Mouse (Mus musculus): ENCODE data around the gene Mrgpre. TPM values are rescaled to one million over a fixed set of nuclear protein-coding genes. Genes with fewer than 3 reads are reported as not detected.
A peak's percentile ranks its signal among the peaks of the same experiment; 100 is the strongest.

Mrgpre gene
- polyA plus RNA-seq, 1 experiment from 2014 or later = 2.3 TPM

GRCm38 (mm10) chr7:143756125-143757026 is 27.9 kb downstream of the Mrgpre start, which contains the start of gene Osbpl5:
Gene Osbpl5, minus strand, starts transcription at chr7:143756985.
- Histone ChIP-seq H3K4me1 (ENCODE audit: control insufficient read depth in 2 of 2, insufficient read depth in 2 of 2, low read length in 2 of 2) (peaks cover 16 to 17% of the 10 kb centered on the region in 2 experiments; a peak in 3 of 4 replicates), H3K9me3 (ENCODE audit: control insufficient read depth, low read length) (no peaks in the 10 kb centered on the region), H3K36me3 (ENCODE audit: control insufficient read depth, insufficient read depth, low read length) (no peaks in the 10 kb centered on the region), H3K9ac (ENCODE audit: low read length) (peak within 1 kb of the TSS; percentile 48), H3K27ac (replicated peaks in 1 of 2; ENCODE audit: control insufficient read depth in 1 of 2, insufficient read depth in 1 of 2, low read depth in 2 of 2, low read length in 2 of 2) (no peak within 1 kb of the TSS), H3K4me3 (ENCODE audit: control insufficient read depth in 1 of 2, insufficient read depth in 1 of 2, low read depth in 1 of 2, low read length in 2 of 2) (peak within 1 kb of the TSS; percentile 28 to 37), H3K27me3 (ENCODE audit: control insufficient read depth, insufficient read depth, low read length) (peaks cover 28% of the 10 kb centered on the region), H3K4me2 (ENCODE audit: low read length) (peak within 1 kb of the TSS; percentile 79)
- 17% methylated on average over 22 of the region's 22 CpGs for WGBS
- ATAC-seq (ENCODE audit: insufficient number of reproducible peaks, insufficient read depth, low FRiP score, low read depth) = peak; percentile 23; the same call in 1 of the 2 replicates

- H3K9me3 ChIP-seq (ENCODE audit: control insufficient read depth, low read length) = no peaks in the 10 kb centered on the region
- no peak overlapping the region for H3K4me3 ChIP-seq (ENCODE audit: control insufficient read depth in 1 of 2, insufficient read depth in 1 of 2, low read depth in 1 of 2, low read length in 2 of 2)
- peaks cover 16 to 17% of the 10 kb centered on the region in 2 experiments; a peak in 3 of 4 replicates for H3K4me1 ChIP-seq (ENCODE audit: control insufficient read depth in 2 of 2, insufficient read depth in 2 of 2, low read length in 2 of 2)
- no peak for ATAC-seq (ENCODE audit: insufficient number of reproducible peaks, insufficient read depth, low FRiP score, low read depth)
- H3K27ac ChIP-seq (replicated peaks in 1 of 2; ENCODE audit: control insufficient read depth in 1 of 2, insufficient read depth in 1 of 2, low read depth in 2 of 2, low read length in 2 of 2) = no peak overlapping the region
- H3K9ac ChIP-seq (ENCODE audit: low read length) = no peak overlapping the region
- 66% methylated on average over 9 of the region's 9 CpGs for WGBS
- H3K36me3 ChIP-seq (ENCODE audit: control insufficient read depth, insufficient read depth, low read length) = no peaks in the 10 kb centered on the region
- peaks cover 28% of the 10 kb centered on the region for H3K27me3 ChIP-seq (ENCODE audit: control insufficient read depth, insufficient read depth, low read length)
- H3K4me2 ChIP-seq (ENCODE audit: low read length) = no peak overlapping the region
Observed at GRCm38 (mm10) chr7:143755357-143756124, 28.8 kb downstream of the Mrgpre start.

- Histone ChIP-seq H3K4me2 (ENCODE audit: low read length) (no peak overlapping the region), H3K27ac (replicated peaks in 1 of 2; ENCODE audit: control insufficient read depth in 1 of 2, insufficient read depth in 1 of 2, low read depth in 2 of 2, low read length in 2 of 2) (no peak overlapping the region), H3K36me3 (ENCODE audit: control insufficient read depth, insufficient read depth, low read length) (no peaks in the 10 kb centered on the region), H3K9me3 (ENCODE audit: control insufficient read depth, low read length) (no peaks in the 10 kb centered on the region), H3K4me1 (ENCODE audit: control insufficient read depth in 2 of 2, insufficient read depth in 2 of 2, low read length in 2 of 2) (peaks cover 16 to 17% of the 10 kb centered on the region in 2 experiments; a peak in 3 of 4 replicates), H3K27me3 (ENCODE audit: control insufficient read depth, insufficient read depth, low read length) (peaks cover 28% of the 10 kb centered on the region), H3K9ac (ENCODE audit: low read length) (no peak overlapping the region), H3K4me3 (ENCODE audit: control insufficient read depth in 1 of 2, insufficient read depth in 1 of 2, low read depth in 1 of 2, low read length in 2 of 2) (no peak overlapping the region)
- no peak for ATAC-seq (ENCODE audit: insufficient number of reproducible peaks, insufficient read depth, low FRiP score, low read depth)
- WGBS = 39% methylated on average over 5 of the region's 5 CpGs
Observed at GRCm38 (mm10) chr7:143753990-143754715, 30.1 kb downstream of the Mrgpre start.

GRCm38 (mm10) chr7:143752606-143753005 is 31.7 kb downstream of the Mrgpre start:
- peaks cover 16 to 24% of the 10 kb centered on the region in 2 experiments; a peak in 3 of 4 replicates for H3K4me1 ChIP-seq (ENCODE audit: control insufficient read depth in 2 of 2, insufficient read depth in 2 of 2, low read length in 2 of 2)
- H3K9ac ChIP-seq (ENCODE audit: low read length) = no peak overlapping the region; the same call in 1 of the 2 replicates
- no peak overlapping the region for H3K27ac ChIP-seq (replicated peaks in 1 of 2; ENCODE audit: control insufficient read depth in 1 of 2, insufficient read depth in 1 of 2, low read depth in 2 of 2, low read length in 2 of 2)
- peaks cover 25% of the 10 kb centered on the region; the same call in 1 of the 2 replicates for H3K27me3 ChIP-seq (ENCODE audit: control insufficient read depth, insufficient read depth, low read length)
- no peaks in the 10 kb centered on the region for H3K9me3 ChIP-seq (ENCODE audit: control insufficient read depth, low read length)
- 66% methylated on average over 3 of the region's 3 CpGs for WGBS
- H3K4me3 ChIP-seq (ENCODE audit: control insufficient read depth in 1 of 2, insufficient read depth in 1 of 2, low read depth in 1 of 2, low read length in 2 of 2) = no peak overlapping the region
- H3K36me3 ChIP-seq (ENCODE audit: control insufficient read depth, insufficient read depth, low read length) = no peaks in the 10 kb centered on the region
- ATAC-seq (ENCODE audit: insufficient number of reproducible peaks, insufficient read depth, low FRiP score, low read depth) = no peak
- no peak overlapping the region for H3K4me2 ChIP-seq (ENCODE audit: low read length)

GRCm38 (mm10) chr7:143752056-143752455 is 32.2 kb downstream of the Mrgpre start:
- Histone ChIP-seq H3K4me3 (ENCODE audit: control insufficient read depth in 1 of 2, insufficient read depth in 1 of 2, low read depth in 1 of 2, low read length in 2 of 2) (no peak overlapping the region), H3K27ac (replicated peaks in 1 of 2; ENCODE audit: control insufficient read depth in 1 of 2, insufficient read depth in 1 of 2, low read depth in 2 of 2, low read length in 2 of 2) (no peak overlapping the region), H3K9ac (ENCODE audit: low read length) (no peak overlapping the region), H3K4me2 (ENCODE audit: low read length) (no peak overlapping the region), H3K27me3 (ENCODE audit: control insufficient read depth, insufficient read depth, low read length) (peaks cover 25% of the 10 kb centered on the region; the same call in 1 of the 2 replicates), H3K36me3 (ENCODE audit: control insufficient read depth, insufficient read depth, low read length) (no peaks in the 10 kb centered on the region), H3K9me3 (ENCODE audit: control insufficient read depth, low read length) (no peaks in the 10 kb centered on the region), H3K4me1 (ENCODE audit: control insufficient read depth in 2 of 2, insufficient read depth in 2 of 2, low read length in 2 of 2) (peaks cover 13 to 20% of the 10 kb centered on the region in 2 experiments; a peak in 3 of 4 replicates)
- 25% methylated on average over 4 of the region's 4 CpGs for WGBS
- no peak for ATAC-seq (ENCODE audit: insufficient number of reproducible peaks, insufficient read depth, low FRiP score, low read depth)

GRCm38 (mm10) chr7:143751380-143751779 is 32.9 kb downstream of the Mrgpre start:
- H3K27me3 ChIP-seq (ENCODE audit: control insufficient read depth, insufficient read depth, low read length) = peaks cover 21% of the 10 kb centered on the region; the same call in 1 of the 2 replicates
- no peaks in the 10 kb centered on the region for H3K36me3 ChIP-seq (ENCODE audit: control insufficient read depth, insufficient read depth, low read length)
- peaks cover 12 to 16% of the 10 kb centered on the region in 2 experiments; a peak in 3 of 4 replicates for H3K4me1 ChIP-seq (ENCODE audit: control insufficient read depth in 2 of 2, insufficient read depth in 2 of 2, low read length in 2 of 2)
- H3K27ac ChIP-seq (replicated peaks in 1 of 2; ENCODE audit: control insufficient read depth in 1 of 2, insufficient read depth in 1 of 2, low read depth in 2 of 2, low read length in 2 of 2) = no peak overlapping the region
- ATAC-seq (ENCODE audit: insufficient number of reproducible peaks, insufficient read depth, low FRiP score, low read depth) = no peak
- H3K4me3 ChIP-seq (ENCODE audit: control insufficient read depth in 1 of 2, insufficient read depth in 1 of 2, low read depth in 1 of 2, low read length in 2 of 2) = no peak overlapping the region
- no peaks in the 10 kb centered on the region for H3K9me3 ChIP-seq (ENCODE audit: control insufficient read depth, low read length)
- no peak overlapping the region for H3K4me2 ChIP-seq (ENCODE audit: low read length)
- no peak overlapping the region for H3K9ac ChIP-seq (ENCODE audit: low read length)
- WGBS = 74% methylated on average over 1 of the region's 1 CpGs

GRCm38 (mm10) chr7:143749045-143749444 is 35.3 kb downstream of the Mrgpre start:
- WGBS = 71% methylated on average over 3 of the region's 3 CpGs
- Histone ChIP-seq H3K4me2 (ENCODE audit: low read length) (no peak overlapping the region), H3K36me3 (ENCODE audit: control insufficient read depth, insufficient read depth, low read length) (no peaks in the 10 kb centered on the region), H3K4me1 (ENCODE audit: control insufficient read depth in 2 of 2, insufficient read depth in 2 of 2, low read length in 2 of 2) (peaks cover 11 to 14% of the 10 kb centered on the region in 2 experiments; a peak in 3 of 4 replicates), H3K27me3 (ENCODE audit: control insufficient read depth, insufficient read depth, low read length) (no peaks in the 10 kb centered on the region), H3K9me3 (ENCODE audit: control insufficient read depth, low read length) (no peaks in the 10 kb centered on the region), H3K27ac (replicated peaks in 1 of 2; ENCODE audit: control insufficient read depth in 1 of 2, insufficient read depth in 1 of 2, low read depth in 2 of 2, low read length in 2 of 2) (no peak overlapping the region), H3K4me3 (ENCODE audit: control insufficient read depth in 1 of 2, insufficient read depth in 1 of 2, low read depth in 1 of 2, low read length in 2 of 2) (no peak overlapping the region), H3K9ac (ENCODE audit: low read length) (no peak overlapping the region)
- no peak for ATAC-seq (ENCODE audit: insufficient number of reproducible peaks, insufficient read depth, low FRiP score, low read depth)

All from heart, embryonic 14.5 days (tissue).